Mouse (Mus musculus): ENCODE data around the gene Tmem191c.
"Not testable (repeated sequence)": the region's sequence is repeated elsewhere in the genome, so short reads cannot be mapped to it uniquely, and the experiment has no call there.

The Tmem191c gene

GRCm38 (mm10) chr16:17275721-17276120, at the start of gene Tmem191c:
Gene Tmem191c, plus strand, starts transcription at chr16:17276077.
- DNase-seq (ENCODE audit: low spot score), result no peak

DNA sequence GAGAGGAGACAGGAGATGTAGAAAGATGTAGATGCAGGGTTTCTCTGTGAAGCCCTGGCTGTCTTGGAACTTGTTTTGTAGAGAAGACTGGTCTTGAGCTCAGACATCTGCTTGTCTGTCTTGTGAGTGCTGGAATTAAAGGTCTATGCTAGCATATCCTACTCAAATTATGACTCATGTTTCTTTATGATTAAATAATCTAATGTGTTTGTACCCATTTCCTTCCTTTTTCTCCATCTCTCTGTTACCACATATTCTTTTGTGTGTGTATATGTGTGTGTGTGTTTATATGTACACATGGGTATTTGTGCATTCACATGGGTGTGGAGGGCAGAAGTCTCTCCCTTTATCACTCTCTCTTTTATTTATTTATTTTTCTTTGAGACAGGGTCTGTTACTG, 49.4 kb upstream of the Tmem191c start:
- DNase-seq (ENCODE audit: low spot score), result no peak

DNA sequence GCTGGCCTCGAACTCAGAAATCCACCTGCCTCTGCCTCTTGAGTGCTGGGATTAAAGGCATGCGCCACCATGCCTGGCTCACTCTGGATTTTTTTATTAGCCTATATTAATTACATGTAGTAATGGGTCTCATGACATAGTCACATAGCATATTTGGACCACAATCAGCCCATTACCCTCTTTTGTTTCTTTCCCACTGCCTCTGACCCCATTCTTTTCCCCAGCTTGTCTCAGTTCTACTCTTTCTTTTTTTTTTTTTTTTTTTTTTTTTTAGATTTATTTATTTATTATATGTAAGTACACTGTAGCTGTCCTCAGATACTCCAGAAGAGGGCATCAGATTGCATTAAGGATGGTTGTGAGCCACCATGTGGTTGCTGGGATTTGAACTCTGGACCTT, 44.4 kb upstream of the Tmem191c start:
- DNase-seq (ENCODE audit: low spot score), result not testable (repeated sequence)

- DNase-seq (ENCODE audit: low spot score), result peak; percentile 84
Observed at GRCm38 (mm10) chr16:17232794-17233701, 42.8 kb upstream of the Tmem191c start, which contains the start of gene Hic2. Gene Hic2, plus strand, starts transcription at chr16:17233572.

GRCm38 (mm10) chr16:17233702-17234498, 42.0 kb upstream of the Tmem191c start:
- DNase-seq (ENCODE audit: low spot score), result peak; percentile 24

DNA sequence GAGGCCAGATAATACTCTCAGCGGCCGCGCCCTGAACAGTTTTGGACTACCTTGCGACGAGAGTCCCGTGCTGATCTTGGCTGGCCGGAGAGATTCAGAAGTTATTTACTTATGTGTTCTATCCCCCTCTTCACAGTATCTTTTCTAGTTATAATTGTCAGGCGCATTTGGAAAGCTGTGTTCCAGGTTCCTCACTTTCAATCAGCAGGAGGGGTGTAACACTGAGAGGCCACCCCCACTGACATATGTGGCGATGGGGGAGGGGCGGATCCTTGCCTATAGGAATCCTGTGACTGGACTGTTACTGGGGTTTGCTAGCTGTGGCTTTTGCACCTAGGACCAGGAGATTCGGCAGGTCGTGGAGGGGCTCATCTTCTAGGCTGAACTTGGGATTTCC, 41.4 kb upstream of the Tmem191c start:
- DNase-seq (ENCODE audit: low spot score), result no peak

DNA sequence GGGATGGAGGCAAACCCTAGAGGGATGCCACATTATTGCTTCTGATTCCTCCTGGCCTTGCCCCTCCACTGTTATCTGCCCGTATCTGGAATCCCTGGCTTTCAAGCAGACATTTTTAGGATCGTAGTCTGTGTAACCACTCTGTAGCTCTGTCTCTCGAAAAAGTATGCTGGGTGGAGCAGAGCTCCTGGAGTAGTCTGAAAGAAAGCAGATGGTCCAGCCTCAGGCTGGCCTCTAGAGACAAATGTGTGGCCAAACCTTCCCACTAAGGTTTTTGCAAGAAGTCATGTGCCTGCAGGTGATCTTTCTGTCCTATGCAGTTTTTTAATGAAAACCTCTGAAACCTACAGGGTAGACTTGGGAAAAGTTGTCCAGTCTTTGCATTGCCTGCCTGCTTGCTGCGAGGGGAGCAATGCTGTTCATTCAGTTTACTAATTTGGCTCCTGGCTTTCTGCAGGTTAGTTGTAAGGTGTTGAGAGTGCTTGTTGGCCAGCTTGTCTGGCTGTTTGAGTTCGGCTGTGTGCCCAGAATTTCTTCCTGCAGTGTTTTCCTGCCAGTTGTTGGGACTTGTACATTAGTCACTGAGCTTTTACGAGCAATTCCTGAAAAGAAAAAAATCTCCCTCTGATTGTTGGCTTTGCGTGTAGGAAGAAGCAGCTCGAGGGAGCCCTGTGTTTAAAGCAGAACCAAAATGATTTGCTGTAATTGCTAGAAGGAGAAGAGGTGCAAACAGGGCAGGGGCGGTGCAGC, 40.8 kb upstream of the Tmem191c start:
- no peak for DNase-seq (ENCODE audit: low spot score)

GRCm38 (mm10) chr16:17237634-17238033, 38.2 kb upstream of the Tmem191c start:
- DNase-seq (ENCODE audit: low spot score), result no peak

DNA sequence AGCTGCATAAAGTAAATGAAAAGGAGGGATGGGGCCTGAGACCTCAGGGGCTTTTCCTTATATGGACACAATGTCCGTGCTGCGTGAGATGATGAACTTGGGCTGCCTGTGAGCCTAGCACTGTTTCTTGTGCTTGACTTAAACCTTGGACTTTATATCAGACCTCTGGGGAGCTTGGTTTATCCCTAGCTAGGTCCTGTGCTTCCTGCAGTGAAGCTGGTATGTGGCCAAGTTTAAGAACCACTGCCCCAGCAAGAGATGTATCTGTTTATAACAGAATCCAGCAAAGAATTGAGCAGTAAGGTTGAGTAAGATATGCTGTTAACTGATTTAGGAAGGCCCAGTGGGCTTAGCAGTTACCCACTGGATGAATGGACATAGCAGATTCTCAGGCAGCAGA, 36.5 kb upstream of the Tmem191c start:
- DNase-seq (ENCODE audit: low spot score), result no peak

GRCm38 (mm10) chr16:17243731-17244130, 32.1 kb upstream of the Tmem191c start:
- DNase-seq (ENCODE audit: low spot score), result no peak

DNA sequence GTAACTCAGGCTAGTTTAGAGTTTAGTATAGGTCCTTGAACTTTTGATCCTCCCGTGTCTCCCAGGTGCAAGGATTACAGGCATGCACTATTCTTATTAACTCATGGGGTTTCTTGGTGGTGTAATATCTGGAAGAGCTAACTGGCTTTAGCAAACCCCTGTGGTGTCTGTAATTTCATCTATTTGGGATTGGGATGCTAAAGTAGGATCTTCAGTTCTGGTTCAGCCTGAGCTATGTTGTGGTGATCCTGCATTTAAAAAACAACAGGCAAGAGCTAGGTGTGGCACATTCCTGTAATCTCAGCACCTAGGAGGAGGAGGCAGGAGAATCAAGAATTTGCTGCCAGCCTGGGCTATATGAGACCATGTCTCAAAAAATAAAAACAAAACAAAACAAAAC, 30.9 kb upstream of the Tmem191c start:
- no peak for DNase-seq (ENCODE audit: low spot score)

DNA sequence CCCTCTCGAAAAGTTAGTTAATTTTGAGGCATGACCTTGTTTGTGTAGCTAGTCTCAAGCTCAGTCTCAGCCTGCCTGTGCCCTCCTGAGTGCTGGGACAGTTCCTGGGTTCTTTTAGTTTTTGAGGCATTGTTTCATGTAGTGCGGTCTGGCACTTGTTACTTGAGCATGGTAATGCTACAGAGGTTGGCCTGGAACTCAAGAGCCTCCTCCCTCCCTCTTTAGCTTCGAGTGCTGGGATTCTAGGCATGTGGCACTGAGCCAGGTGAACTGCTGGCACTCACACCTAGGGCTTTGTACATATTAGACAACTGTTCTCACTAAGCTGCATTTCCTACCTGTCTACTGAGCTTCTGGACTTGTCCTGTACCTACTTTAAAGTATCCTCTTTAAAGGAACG, 28.1 kb upstream of the Tmem191c start:
- DNase-seq (ENCODE audit: low spot score), result no peak

DNA sequence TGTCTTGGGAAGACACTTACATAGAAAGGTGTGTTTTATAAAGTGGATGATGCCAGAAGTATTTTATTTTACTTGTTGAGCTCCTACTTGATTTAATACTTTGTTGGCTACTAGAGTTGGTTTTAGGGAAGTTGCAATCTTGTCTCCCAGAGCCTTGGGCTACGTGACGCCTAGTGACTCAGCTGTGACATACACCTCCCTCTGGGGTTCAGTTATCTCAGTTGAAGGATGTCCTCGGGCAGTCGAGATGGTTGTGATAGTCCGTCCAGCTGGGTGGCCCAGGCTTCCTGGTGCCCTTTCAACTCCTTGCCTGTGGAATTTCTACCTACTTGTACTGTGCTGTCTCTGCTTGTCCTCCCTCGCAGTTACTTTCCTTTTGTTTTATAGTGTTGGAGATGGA, 26.7 kb upstream of the Tmem191c start:
- DNase-seq (ENCODE audit: low spot score), result no peak

- no peak for DNase-seq (ENCODE audit: low spot score)
Observed at GRCm38 (mm10) chr16:17251539-17251938, 24.3 kb upstream of the Tmem191c start.

GRCm38 (mm10) chr16:17252086-17252726, 23.7 kb upstream of the Tmem191c start:
- no peak for DNase-seq (ENCODE audit: low spot score)

DNA sequence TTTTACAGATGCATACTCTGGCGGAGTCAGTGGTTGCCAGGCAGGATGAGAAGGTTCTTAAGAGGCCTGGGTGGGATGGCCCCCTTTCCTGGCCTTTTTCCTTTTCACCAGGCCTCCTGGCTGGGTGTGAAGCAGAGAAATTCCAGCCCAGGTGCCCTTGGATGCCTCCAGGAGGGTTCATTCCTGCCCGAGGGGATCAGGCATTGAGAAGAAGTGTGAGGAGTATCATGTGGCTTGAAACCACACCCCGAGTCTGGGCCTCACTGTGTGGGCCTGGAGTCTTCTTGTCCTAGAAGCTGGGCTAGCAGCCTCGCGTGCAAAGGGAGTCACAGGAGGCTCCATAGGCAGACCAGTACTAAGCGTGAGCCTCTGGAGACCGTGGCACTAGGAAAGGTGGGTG, 23.0 kb upstream of the Tmem191c start:
- no peak for DNase-seq (ENCODE audit: low spot score)

- DNase-seq (ENCODE audit: low spot score), result no peak
Observed at GRCm38 (mm10) chr16:17254005-17254597, 21.8 kb upstream of the Tmem191c start.

DNA sequence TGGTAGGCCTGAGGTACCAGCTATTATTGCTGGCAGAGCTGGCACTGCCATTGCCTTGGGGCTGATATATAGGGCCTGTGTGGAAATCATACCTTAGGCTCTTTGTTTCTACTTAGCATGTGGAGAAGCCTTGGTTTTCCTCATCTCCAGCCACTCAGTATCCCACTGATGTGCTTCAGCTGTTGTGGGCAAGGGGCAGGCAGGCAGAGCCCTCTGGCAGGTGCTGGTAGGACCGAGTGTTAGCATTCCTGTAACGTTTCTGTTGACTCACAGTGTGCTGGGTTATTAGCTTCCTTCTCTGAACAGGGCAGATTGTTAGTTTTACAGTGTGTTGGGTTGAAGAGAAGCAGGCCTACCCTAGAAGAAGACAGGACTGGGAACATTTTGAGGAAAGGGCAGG, 20.6 kb upstream of the Tmem191c start:
- DNase-seq (ENCODE audit: low spot score), result no peak

DNA sequence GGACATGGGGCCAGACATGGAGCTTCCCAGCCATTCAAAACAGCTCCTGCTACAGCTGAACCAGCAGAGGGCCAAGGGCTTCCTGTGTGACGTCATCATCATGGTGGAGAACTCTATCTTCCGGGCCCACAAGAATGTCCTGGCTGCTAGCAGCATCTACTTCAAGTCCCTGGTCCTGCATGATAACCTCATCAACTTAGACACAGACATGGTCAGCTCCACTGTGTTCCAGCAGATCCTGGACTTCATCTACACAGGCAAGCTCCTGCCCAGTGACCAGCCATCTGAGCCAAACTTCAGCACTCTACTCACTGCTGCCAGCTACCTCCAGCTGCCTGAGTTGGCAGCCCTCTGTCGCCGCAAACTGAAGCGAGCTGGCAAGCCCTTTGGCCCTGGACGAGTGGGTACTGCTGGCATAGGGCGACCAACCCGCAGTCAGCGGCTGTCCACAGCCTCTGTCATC, 18.5 kb upstream of the Tmem191c start:
- no peak for DNase-seq (ENCODE audit: low spot score)

DNA sequence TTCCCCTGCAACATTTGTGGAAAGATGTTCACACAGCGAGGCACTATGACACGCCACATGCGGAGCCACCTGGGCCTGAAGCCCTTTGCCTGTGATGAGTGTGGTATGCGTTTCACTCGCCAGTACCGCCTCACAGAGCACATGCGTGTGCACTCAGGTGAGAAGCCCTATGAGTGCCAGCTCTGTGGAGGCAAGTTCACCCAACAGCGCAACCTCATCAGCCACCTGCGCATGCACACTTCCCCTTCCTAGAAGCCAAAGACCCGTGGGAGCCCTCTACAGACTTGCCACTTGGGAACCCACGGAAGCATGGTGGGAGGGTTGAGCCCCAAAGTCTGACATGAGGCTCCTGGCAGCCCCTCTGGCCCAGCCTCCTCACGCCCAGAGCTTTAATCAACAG, 17.0 kb upstream of the Tmem191c start:
- no peak for DNase-seq (ENCODE audit: low spot score)

GRCm38 (mm10) chr16:17261341-17261740, 14.5 kb upstream of the Tmem191c start:
- no peak for DNase-seq (ENCODE audit: low spot score)
